Mouse (Mus musculus) right cerebral cortex, postnatal 14 days (tissue): ENCODE results near the gene Plekho2.

Experiments
- DNase-seq: peaks from one replicate; pipeline ENCODE4 v3.0.0; 2022

Plekho2 gene

GRCm38 (mm10) chr9:65583045-65583444 lies 3.2 kb upstream of the Plekho2 start:
- DNase-seq = no peak

GRCm38 (mm10) chr9:65580401-65581256 lies 789 bp upstream of the Plekho2 start:
- DNase-seq = peak; percentile 80

- no peak for DNase-seq
Observed at GRCm38 (mm10) chr9:65578801-65579249, 1.0 kb downstream of the Plekho2 start.

DNA sequence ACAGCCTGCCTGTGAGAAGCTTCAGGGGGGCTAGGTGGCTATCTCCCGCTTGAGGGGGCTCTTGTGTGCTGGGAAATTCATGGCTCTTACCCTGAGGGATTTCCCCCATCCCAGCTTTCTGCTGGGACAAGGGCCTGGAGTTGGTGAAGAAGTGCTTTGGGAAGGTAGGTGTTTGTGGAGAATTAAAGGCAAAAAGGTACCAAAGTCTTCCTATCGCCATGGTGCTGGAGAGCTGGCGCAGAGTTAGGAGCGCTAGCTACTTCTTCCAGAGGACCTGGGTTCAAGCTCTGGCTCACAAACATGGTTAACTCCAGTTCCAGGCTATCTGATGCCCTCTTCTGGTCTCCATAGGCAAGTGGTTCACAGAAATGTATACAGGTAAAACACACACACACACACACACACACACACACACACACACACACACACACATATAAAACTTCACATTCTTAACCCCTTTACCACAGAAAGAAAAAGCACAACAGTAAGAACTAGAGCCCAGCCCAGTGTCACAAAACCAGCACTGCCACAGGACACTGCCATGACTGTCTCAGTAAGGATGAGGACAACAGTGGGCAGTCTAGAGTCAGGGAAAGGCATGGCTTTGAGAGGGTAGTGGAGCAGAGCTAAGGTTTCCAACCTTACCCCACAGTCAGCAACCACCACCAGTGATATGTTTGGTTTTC lies 2.2 kb downstream of the Plekho2 start:
- no peak for DNase-seq

GRCm38 (mm10) chr9:65576861-65577510 lies 2.9 kb downstream of the Plekho2 start:
- DNase-seq = no peak

DNA sequence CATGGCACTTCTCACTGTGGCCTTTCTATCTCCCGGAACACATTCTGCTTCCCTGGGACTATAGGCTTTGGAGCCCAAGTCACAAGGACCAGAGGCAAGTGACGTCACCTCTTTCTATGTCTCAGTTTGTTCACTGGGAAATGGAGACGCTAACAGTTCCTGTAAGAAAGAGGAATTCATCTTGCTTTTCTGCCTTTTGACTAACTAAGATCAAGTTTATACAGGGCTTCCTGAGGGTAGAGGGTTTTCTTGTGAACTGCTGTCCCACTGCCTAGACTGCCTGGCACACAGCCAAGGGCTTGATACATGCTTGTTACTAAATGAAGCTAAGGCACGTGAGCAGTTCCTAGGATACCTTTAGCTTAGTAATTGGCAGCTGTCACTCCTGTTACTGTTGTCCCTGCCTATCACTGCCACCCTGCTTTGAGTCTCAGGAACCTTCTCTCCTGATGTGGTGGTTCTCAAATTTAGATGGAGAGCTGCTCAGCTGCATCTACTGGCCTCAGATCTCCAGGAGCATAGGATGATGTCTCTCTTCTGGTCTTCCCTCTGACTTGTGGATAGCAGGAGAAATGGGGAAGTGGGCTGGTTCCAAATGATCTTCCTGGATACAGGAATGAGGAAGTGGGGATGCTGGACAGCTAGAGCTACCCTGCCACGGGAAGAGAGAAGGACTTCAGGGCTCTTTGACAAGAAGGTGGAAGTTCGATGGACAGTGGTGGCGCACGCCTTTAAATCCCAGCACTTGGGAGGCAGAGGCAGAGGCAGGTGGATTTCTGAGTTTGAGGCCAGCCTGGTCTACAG lies 4.2 kb downstream of the Plekho2 start:
- DNase-seq = peak; percentile 49

- DNase-seq = no peak
Observed at GRCm38 (mm10) chr9:65574513-65575392, 5.1 kb downstream of the Plekho2 start.

DNA sequence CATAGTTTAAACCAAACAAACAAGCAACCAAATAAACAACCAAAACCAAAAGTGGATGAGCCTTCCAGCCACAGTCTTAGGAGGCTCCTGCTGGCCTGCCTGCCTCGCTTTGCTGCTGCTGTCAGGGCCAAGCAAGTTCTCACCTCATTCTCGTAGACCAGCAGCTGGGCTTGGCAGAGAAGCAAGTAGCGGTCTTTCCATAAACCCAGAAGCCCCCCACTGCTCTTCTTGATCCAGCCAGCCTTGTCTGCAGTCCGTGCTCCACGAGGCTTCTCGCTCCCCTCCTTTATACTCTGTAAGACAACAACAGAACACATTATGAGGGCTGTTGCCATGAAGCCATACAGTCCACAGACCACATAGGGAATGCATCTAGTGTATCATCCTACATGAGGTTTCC lies 7.0 kb downstream of the Plekho2 start:
- no peak for DNase-seq

- DNase-seq = no peak
Observed at GRCm38 (mm10) chr9:65569491-65569971, 10.3 kb downstream of the Plekho2 start.

- DNase-seq = no peak
Observed at GRCm38 (mm10) chr9:65568787-65569186, 11.1 kb downstream of the Plekho2 start.

- DNase-seq = no peak
Observed at GRCm38 (mm10) chr9:65564698-65565097, 15.1 kb downstream of the Plekho2 start.

GRCm38 (mm10) chr9:65563073-65563472 lies 16.8 kb downstream of the Plekho2 start:
- no peak for DNase-seq

DNA sequence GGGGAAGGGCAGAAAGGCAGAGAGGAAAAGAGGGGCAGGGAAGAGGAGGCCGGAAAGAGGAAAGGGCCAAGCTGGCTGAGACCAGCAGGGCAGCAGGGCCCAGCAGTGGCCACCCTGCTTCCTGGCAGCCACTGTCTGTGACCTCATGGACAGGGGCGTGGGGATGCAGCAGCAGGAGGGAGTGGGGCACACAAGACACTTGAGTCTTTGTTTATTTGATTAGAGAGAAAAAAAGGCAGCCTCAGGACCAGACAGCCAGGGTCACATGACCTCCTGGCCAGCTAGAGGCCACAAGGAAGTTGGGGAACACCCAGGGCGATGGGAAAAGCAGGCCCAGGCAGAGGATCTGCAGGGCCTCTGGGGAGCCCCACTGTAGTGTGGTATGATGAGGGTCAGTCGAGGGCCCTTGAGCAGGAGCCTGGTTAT lies 17.7 kb downstream of the Plekho2 start:
- DNase-seq = peak; percentile 48

GRCm38 (mm10) chr9:65561016-65561415 lies 18.8 kb downstream of the Plekho2 start:
- no peak for DNase-seq

- DNase-seq = no peak
Observed at GRCm38 (mm10) chr9:65558806-65559205, 21.0 kb downstream of the Plekho2 start.

- DNase-seq = no peak
Observed at GRCm38 (mm10) chr9:65556979-65557378, 22.9 kb downstream of the Plekho2 start.

- DNase-seq = no peak
Observed at GRCm38 (mm10) chr9:65556349-65556748, 23.5 kb downstream of the Plekho2 start.

- DNase-seq = no peak
Observed at GRCm38 (mm10) chr9:65555621-65556020, 24.2 kb downstream of the Plekho2 start.

- no peak for DNase-seq
Observed at GRCm38 (mm10) chr9:65555001-65555405, 24.8 kb downstream of the Plekho2 start.

- no peak for DNase-seq
Observed at GRCm38 (mm10) chr9:65552711-65553110, 27.1 kb downstream of the Plekho2 start.

DNA sequence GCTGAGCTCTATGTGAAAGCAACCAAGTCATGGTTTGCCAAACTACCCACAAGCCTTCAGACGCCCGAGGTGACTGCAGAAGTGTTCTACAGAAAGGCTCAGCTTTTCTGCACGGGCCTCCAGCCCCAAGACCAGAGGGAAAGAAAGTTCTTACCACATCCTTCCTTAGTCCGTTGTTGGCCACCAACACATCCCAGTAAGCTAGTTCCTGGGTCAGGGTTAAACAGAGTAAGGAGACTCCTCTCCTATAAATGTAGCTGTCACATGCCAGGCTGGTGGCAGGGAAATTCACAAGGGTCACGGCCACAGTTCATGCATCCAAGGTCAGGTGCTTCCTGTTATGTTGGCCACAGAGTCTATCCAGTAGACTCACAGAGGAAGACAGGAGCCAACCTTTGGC lies 27.7 kb downstream of the Plekho2 start:
- DNase-seq = no peak
